Mouse (Mus musculus): ENCODE measurements around the gene Zdbf2. TPM values are rescaled to one million over a fixed set of nuclear protein-coding genes. Genes with fewer than 3 reads are reported as not detected.

Zdbf2 gene
- polyA plus RNA-seq, 1 experiment from 2014 or later = 3.4 TPM

DNA sequence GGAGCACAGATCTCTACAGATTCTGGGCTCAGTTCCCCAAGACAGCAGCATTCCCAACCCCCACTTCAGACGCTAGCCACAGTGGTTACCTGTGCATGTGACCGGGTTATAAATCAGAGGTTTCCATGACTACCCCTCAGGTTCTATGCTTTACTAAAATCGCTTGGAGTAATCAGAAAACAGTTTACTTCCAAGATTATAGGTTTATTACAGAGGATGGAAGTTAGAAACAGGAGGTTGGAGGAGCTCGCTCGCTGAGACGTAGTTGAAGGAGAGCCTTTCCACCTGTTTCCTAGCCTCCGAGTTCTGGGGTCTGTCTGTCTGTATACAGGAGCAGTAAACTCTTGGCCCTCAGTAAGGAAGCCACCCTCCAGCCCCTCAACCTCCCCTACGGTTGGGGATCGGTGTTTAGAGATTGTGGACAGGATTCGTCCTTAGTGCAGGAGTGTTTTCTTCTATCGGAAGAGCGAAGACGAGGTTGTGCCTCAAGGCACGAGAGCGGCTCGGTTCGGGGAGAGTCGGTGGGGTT, 25.2 kb upstream of the Zdbf2 start:
- ATAC-seq (ENCODE audit: low read depth) = no peak
- Histone ChIP-seq H3K4me2 (ENCODE audit: low read depth, low read length) (peak overlapping the region; percentile 56), H3K4me3 (ENCODE audit: low read length) (peak overlapping the region; percentile 32), H3K27ac (ENCODE audit: low read length) (no peak overlapping the region), H3K4me1 (replicated peaks; ENCODE audit: control insufficient read depth, insufficient read depth, low read length) (peaks cover 7% of the 10 kb centered on the region; the same call in 1 of the 2 replicates), H3K9ac (ENCODE audit: low read length) (no peak overlapping the region), H3K9me3 (ENCODE audit: control insufficient read depth, low read length) (0 out of 2 replicates have a peak, but pooled peaks cover 2% of the 10 kb centered on the region), H3K36me3 (ENCODE audit: control insufficient read depth, insufficient read depth, low read length) (no peaks in the 10 kb centered on the region), H3K27me3 (ENCODE audit: control insufficient read depth, insufficient read depth, low read depth, low read length) (peaks cover 69% of the 10 kb centered on the region)
- WGBS = 2% methylated on average over 18 of the region's 18 CpGs

DNA sequence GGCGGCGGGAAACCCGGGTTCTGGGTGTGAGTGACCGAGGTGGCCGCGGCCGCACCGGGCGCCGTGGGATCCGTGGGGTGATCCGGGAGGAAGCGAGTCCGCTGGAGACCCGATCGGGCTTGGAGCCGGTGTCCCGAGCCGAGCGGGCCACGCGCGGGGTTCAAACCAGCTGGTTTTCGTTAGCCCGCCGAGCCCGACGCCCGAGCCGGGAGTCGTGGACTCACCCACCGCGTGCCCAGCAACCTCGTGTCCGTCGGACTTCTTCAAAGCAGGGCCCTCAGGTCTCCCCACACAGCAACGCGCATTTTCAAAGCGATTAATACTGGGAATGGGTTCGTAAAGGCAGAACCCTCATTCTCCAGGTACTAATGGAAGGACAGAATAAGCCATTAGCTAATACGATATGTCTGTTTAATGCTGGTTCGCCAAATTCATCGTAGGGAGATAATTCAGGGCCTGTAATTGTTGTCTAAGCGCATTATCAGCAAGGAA, 24.7 kb upstream of the Zdbf2 start:
- Histone ChIP-seq H3K4me1 (replicated peaks; ENCODE audit: control insufficient read depth, insufficient read depth, low read length) (peaks cover 7% of the 10 kb centered on the region; the same call in 1 of the 2 replicates), H3K4me2 (ENCODE audit: low read depth, low read length) (peak overlapping the region; percentile 56), H3K27ac (ENCODE audit: low read length) (no peak overlapping the region), H3K9me3 (ENCODE audit: control insufficient read depth, low read length) (0 out of 2 replicates have a peak, but pooled peaks cover 2% of the 10 kb centered on the region), H3K4me3 (ENCODE audit: low read length) (peak overlapping the region; percentile 32), H3K27me3 (ENCODE audit: control insufficient read depth, insufficient read depth, low read depth, low read length) (peaks cover 69% of the 10 kb centered on the region), H3K9ac (ENCODE audit: low read length) (no peak overlapping the region), H3K36me3 (ENCODE audit: control insufficient read depth, insufficient read depth, low read length) (no peaks in the 10 kb centered on the region)
- WGBS = 3% methylated on average over 44 of the region's 44 CpGs
- ATAC-seq (ENCODE audit: low read depth) = 0 out of 2 replicates have a peak, but pooled peaks have one; percentile 38

DNA sequence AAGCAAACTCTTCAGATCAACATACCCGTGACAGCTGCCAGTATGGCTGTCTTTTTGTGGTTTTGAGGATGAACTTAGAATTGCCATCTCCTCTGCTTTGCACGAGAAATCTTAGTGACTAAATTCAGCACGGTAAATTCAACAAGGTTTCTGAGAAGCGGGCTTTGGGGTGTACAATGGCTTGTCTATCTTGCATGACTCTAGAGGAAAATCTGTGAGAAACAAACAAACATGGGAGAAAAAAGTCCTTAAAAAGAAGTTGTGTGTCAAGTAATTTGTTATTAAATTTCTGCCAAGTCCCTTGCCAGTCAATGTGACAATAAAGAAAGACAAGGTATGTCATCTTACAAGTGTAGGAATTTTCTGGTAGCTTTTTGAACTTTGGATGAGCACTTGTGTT, 23.8 kb upstream of the Zdbf2 start:
- WGBS = 51% methylated on average over 4 of the region's 4 CpGs
- no peak overlapping the region for H3K27ac ChIP-seq (ENCODE audit: low read length)
- H3K4me3 ChIP-seq (ENCODE audit: low read length) = no peak overlapping the region
- H3K9ac ChIP-seq (ENCODE audit: low read length) = no peak overlapping the region
- 0 out of 2 replicates have a peak, but pooled peaks cover 2% of the 10 kb centered on the region for H3K9me3 ChIP-seq (ENCODE audit: control insufficient read depth, low read length)
- ATAC-seq (ENCODE audit: low read depth) = no peak
- H3K27me3 ChIP-seq (ENCODE audit: control insufficient read depth, insufficient read depth, low read depth, low read length) = peaks cover 75% of the 10 kb centered on the region
- no peaks in the 10 kb centered on the region for H3K36me3 ChIP-seq (ENCODE audit: control insufficient read depth, insufficient read depth, low read length)
- peaks cover 7% of the 10 kb centered on the region; the same call in 1 of the 2 replicates for H3K4me1 ChIP-seq (replicated peaks; ENCODE audit: control insufficient read depth, insufficient read depth, low read length)
- H3K4me2 ChIP-seq (ENCODE audit: low read depth, low read length) = no peak overlapping the region

DNA sequence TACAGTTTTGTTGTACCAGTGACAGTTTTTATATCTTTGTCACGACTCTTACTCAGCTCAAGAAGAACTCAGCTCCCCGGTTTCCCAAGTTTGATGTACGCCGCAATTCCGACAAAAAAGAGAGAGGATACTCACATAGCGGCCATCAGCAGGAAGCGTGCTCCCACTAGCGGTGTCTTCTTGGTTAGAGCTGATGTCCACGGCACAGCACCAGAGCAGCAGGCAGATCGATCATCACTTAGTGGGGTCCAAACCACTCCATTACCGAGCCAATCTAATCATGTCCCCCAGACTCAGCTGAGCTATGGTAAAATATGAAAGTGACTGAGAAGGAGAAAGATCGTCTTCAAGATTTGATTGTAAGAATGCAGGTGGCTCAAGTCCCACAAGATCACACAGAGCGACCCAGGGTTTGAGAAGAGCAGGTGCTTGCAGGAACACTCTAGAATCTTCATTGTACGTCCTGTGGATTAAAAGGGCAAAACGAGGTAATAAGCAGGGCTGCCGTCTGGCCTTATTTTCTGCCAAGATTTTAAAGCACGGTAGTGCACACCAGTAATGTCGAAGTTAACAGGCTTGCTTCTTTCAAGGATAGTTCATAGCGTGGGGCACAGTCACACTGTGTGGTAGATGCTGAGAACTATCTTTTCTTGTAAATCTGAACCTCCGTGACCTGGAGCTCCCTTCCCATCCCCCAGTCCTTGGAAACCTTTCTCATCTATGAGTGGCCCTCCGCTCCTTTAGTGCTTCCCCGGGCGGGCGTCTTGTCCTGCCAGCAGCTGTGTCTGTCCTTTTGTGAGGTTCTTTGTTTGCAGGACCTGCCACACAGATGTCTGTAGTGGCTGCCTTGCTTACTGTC, 20.5 kb upstream of the Zdbf2 start:
- no peak overlapping the region for H3K27ac ChIP-seq (ENCODE audit: low read length)
- H3K4me3 ChIP-seq (ENCODE audit: low read length) = no peak overlapping the region
- peaks cover 78% of the 10 kb centered on the region for H3K27me3 ChIP-seq (ENCODE audit: control insufficient read depth, insufficient read depth, low read depth, low read length)
- 0 out of 2 replicates have a peak, but pooled peaks cover 2% of the 10 kb centered on the region for H3K9me3 ChIP-seq (ENCODE audit: control insufficient read depth, low read length)
- H3K9ac ChIP-seq (ENCODE audit: low read length) = no peak overlapping the region
- ATAC-seq (ENCODE audit: low read depth) = no peak
- H3K36me3 ChIP-seq (ENCODE audit: control insufficient read depth, insufficient read depth, low read length) = no peaks in the 10 kb centered on the region
- no peak overlapping the region for H3K4me2 ChIP-seq (ENCODE audit: low read depth, low read length)
- 36% methylated on average over 24 of the region's 24 CpGs for WGBS
- peaks cover 7% of the 10 kb centered on the region; the same call in 1 of the 2 replicates for H3K4me1 ChIP-seq (replicated peaks; ENCODE audit: control insufficient read depth, insufficient read depth, low read length)

DNA sequence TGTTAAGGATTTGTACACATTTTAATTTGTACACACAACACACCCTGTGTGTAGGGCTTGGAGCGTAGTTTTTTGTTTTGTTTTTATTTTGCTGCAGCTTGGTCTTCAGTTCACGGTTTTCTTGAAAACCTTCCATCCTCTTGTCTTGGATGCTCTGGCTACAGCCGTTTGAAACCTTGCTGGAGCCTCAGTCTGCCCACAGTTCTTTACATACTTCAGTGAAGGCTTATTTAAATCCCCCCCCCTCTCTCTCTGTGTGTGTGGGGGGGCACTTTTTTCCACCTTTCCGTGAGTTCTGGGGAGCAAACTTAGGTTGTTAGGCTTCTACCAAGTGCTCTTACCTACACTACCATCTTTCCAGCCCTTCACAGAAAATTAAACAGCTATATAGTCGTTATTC, 19.8 kb upstream of the Zdbf2 start:
- Histone ChIP-seq H3K4me1 (replicated peaks; ENCODE audit: control insufficient read depth, insufficient read depth, low read length) (peaks cover 3% of the 10 kb centered on the region; the same call in 1 of the 2 replicates), H3K9me3 (ENCODE audit: control insufficient read depth, low read length) (0 out of 2 replicates have a peak, but pooled peaks cover 2% of the 10 kb centered on the region), H3K27me3 (ENCODE audit: control insufficient read depth, insufficient read depth, low read depth, low read length) (peaks cover 74% of the 10 kb centered on the region), H3K9ac (ENCODE audit: low read length) (no peak overlapping the region), H3K36me3 (ENCODE audit: control insufficient read depth, insufficient read depth, low read length) (no peaks in the 10 kb centered on the region), H3K4me2 (ENCODE audit: low read depth, low read length) (no peak overlapping the region), H3K27ac (ENCODE audit: low read length) (no peak overlapping the region), H3K4me3 (ENCODE audit: low read length) (no peak overlapping the region)
- ATAC-seq (ENCODE audit: low read depth) = no peak
- WGBS = 26% methylated on average over 5 of the region's 5 CpGs

DNA sequence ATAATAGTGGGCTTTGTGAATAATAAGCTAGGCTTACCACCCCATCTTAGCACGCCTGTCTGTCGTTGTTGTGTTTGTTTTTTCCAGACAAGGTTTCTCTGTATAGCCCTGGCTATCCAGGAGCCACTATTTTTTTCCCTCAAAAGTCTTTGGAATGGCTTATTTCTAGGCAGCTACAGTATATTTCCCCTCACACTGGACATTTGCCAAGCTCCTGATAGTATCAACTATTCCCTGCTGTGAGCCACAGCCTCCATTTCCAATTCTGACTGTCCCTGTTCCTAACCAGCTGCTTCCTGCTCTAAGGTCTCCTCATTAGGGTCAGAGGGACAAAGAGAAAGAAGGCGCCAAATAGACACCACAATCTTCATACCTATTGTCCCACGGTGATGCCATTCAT, 18.0 kb upstream of the Zdbf2 start:
- Histone ChIP-seq H3K27me3 (ENCODE audit: control insufficient read depth, insufficient read depth, low read depth, low read length) (peaks cover 70% of the 10 kb centered on the region), H3K9me3 (ENCODE audit: control insufficient read depth, low read length) (no peaks in the 10 kb centered on the region), H3K4me2 (ENCODE audit: low read depth, low read length) (no peak overlapping the region), H3K4me3 (ENCODE audit: low read length) (no peak overlapping the region), H3K36me3 (ENCODE audit: control insufficient read depth, insufficient read depth, low read length) (no peaks in the 10 kb centered on the region), H3K9ac (ENCODE audit: low read length) (no peak overlapping the region), H3K27ac (ENCODE audit: low read length) (no peak overlapping the region), H3K4me1 (replicated peaks; ENCODE audit: control insufficient read depth, insufficient read depth, low read length) (no peaks in the 10 kb centered on the region)
- 19% methylated on average over 4 of the region's 4 CpGs for WGBS
- no peak for ATAC-seq (ENCODE audit: low read depth)

DNA sequence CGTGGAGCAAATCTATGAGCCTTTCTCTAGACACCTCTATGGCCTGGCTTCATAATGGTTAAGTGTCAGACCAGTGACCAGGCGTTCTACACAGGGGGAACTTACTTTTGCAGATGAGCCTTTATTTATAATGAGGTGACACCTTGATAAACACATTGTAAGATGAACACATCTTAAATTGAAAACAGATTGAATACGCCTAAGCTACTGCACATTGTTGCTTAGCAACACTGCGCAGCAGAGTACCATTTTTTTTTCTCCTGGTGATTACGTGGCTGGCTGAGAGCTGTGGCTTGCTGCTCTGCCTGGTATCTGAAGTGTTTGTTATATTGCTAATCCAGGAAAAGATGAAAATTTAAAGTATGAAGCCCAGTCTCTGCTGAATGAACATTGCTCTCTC, 17.0 kb upstream of the Zdbf2 start:
- no peak overlapping the region for H3K4me3 ChIP-seq (ENCODE audit: low read length)
- H3K27me3 ChIP-seq (ENCODE audit: control insufficient read depth, insufficient read depth, low read depth, low read length) = peaks cover 73% of the 10 kb centered on the region
- H3K9me3 ChIP-seq (ENCODE audit: control insufficient read depth, low read length) = no peaks in the 10 kb centered on the region
- H3K4me1 ChIP-seq (replicated peaks; ENCODE audit: control insufficient read depth, insufficient read depth, low read length) = no peaks in the 10 kb centered on the region
- no peak for ATAC-seq (ENCODE audit: low read depth)
- H3K9ac ChIP-seq (ENCODE audit: low read length) = no peak overlapping the region
- H3K4me2 ChIP-seq (ENCODE audit: low read depth, low read length) = no peak overlapping the region
- H3K36me3 ChIP-seq (ENCODE audit: control insufficient read depth, insufficient read depth, low read length) = no peaks in the 10 kb centered on the region
- no peak overlapping the region for H3K27ac ChIP-seq (ENCODE audit: low read length)
- 17% methylated on average over 5 of the region's 5 CpGs for WGBS

DNA sequence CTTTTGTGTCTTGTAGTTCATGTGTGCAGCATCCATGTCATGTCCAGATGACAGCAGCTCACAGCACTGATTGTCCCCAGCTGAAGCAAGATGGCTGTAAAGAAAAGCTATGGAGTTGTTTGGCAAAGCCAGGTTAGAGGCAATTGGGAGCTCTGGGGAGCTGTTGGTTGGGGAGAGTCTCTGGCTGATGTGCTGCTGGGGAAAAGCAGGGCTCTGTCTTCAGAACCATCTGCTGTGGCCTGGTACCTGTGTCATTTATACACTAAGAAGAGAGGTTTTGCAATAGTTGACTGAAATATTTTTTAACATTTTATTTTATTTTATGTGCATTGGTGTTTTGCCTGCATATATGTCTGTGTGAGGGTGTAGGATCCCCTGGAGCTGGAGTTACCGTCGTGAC, 14.6 kb upstream of the Zdbf2 start:
- no peak for ATAC-seq (ENCODE audit: low read depth)
- H3K9ac ChIP-seq (ENCODE audit: low read length) = no peak overlapping the region
- no peak overlapping the region for H3K4me3 ChIP-seq (ENCODE audit: low read length)
- no peak overlapping the region for H3K27ac ChIP-seq (ENCODE audit: low read length)
- WGBS = 29% methylated on average over 2 of the region's 2 CpGs
- peaks cover 73% of the 10 kb centered on the region for H3K27me3 ChIP-seq (ENCODE audit: control insufficient read depth, insufficient read depth, low read depth, low read length)
- no peaks in the 10 kb centered on the region for H3K36me3 ChIP-seq (ENCODE audit: control insufficient read depth, insufficient read depth, low read length)
- H3K9me3 ChIP-seq (ENCODE audit: control insufficient read depth, low read length) = no peaks in the 10 kb centered on the region
- H3K4me1 ChIP-seq (replicated peaks; ENCODE audit: control insufficient read depth, insufficient read depth, low read length) = no peaks in the 10 kb centered on the region
- H3K4me2 ChIP-seq (ENCODE audit: low read depth, low read length) = no peak overlapping the region

DNA sequence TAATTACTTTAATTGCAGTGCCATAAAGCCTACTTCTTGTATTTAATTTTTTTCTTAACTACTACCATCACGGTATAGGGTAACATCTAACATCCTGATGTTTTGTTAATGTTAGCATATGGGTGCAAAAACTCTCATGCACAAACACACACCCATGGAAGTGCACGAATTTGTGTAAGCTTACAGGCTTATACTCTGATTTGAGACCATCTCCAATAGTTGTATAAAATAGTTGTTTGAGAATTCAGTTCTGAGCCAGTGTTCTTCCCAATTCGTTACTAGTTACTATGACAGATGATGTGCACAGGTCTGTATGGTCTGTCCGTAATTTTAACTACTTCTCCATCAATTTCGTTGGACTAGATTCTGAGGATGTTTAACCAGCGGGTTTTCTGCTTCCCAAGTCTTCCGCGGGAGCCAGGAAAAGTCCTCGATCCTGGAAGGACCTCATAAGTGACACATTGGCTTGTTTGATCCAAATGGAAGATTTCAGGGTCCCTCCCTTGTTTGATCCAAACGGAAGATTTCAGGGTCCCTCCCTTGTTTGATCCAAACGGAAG, 13.7 kb upstream of the Zdbf2 start:
- H3K4me3 ChIP-seq (ENCODE audit: low read length) = no peak overlapping the region
- H3K4me2 ChIP-seq (ENCODE audit: low read depth, low read length) = no peak overlapping the region
- H3K9me3 ChIP-seq (ENCODE audit: control insufficient read depth, low read length) = no peaks in the 10 kb centered on the region
- WGBS = 49% methylated on average over 11 of the region's 11 CpGs
- no peak overlapping the region for H3K27ac ChIP-seq (ENCODE audit: low read length)
- H3K9ac ChIP-seq (ENCODE audit: low read length) = no peak overlapping the region
- ATAC-seq (ENCODE audit: low read depth) = no peak
- H3K36me3 ChIP-seq (ENCODE audit: control insufficient read depth, insufficient read depth, low read length) = no peaks in the 10 kb centered on the region
- H3K4me1 ChIP-seq (replicated peaks; ENCODE audit: control insufficient read depth, insufficient read depth, low read length) = no peaks in the 10 kb centered on the region
- peaks cover 75% of the 10 kb centered on the region for H3K27me3 ChIP-seq (ENCODE audit: control insufficient read depth, insufficient read depth, low read depth, low read length)

Measured in lung, embryonic 16.5 days (tissue).